Mouse (Mus musculus) forebrain, embryonic 16.5 days (tissue): ENCODE data around the gene Gstt4. TPM values are rescaled to one million over a fixed set of nuclear protein-coding genes. Genes with fewer than 3 reads are reported as not detected.
"Not testable (repeated sequence)": the region's sequence is repeated elsewhere in the genome, so short reads cannot be mapped to it uniquely, and the experiment has no call there.

Source experiments
- ATAC-seq: fragments of 200-750 bp; cut with Nextera tagmentation; 2 replicates; pipeline ENCODE4 v1.8.0; 2017; ENCODE audit warnings: mild to moderate bottlenecking, moderate library complexity
- H3K27ac ChIP-seq: fragments of 300-500 bp; sonication (generic); 2 replicates; pipeline ENCODE4 v1.5.1; 2014; ENCODE audit warnings: low read length, control low read depth
- H3K27me3 ChIP-seq: fragments of 300-500 bp; sonication (generic); replicated peaks from 2 replicates; pipeline ENCODE4 v1.6.1; 2014; ENCODE audit warnings: low read length; ENCODE audit not compliant: control insufficient read depth, insufficient read depth
- H3K36me3 ChIP-seq: fragments of 300-500 bp; sonication (generic); 2 replicates; pipeline ENCODE4 v1.6.1; 2014; ENCODE audit not compliant: control insufficient read depth, insufficient read depth
- H3K4me1 ChIP-seq: fragments of 300-500 bp; sonication (generic); replicated peaks from 2 replicates; pipeline ENCODE4 v1.6.1; 2014; ENCODE audit warnings: low read length; ENCODE audit not compliant: control insufficient read depth, insufficient read depth
- H3K4me2 ChIP-seq: fragments of 300-500 bp; sonication (generic); 2 replicates; pipeline ENCODE4 v1.6.1; 2014; ENCODE audit warnings: mild to moderate bottlenecking, low read length, control low read depth
- H3K4me3 ChIP-seq: fragments of 300-500 bp; sonication (generic); replicated peaks from 2 replicates; pipeline ENCODE4 v1.5.1; 2014; ENCODE audit warnings: mild to moderate bottlenecking, low read length, control low read depth
- H3K9ac ChIP-seq: fragments of 300-500 bp; sonication (generic); replicated peaks from 2 replicates; pipeline ENCODE4 v1.6.1; 2014; ENCODE audit warnings: low read depth, low read length, control low read depth
- H3K9me3 ChIP-seq: fragments of 300-500 bp; sonication (generic); 2 replicates; pipeline ENCODE4 v1.6.1; 2016; ENCODE audit warnings: low read length; ENCODE audit not compliant: control insufficient read depth
- WGBS: fragments of 180-500 bp; shearing (Covaris S2); extraction: QIAGEN DNeasy Blood & Tissue Kit; methylation state at CpG from one replicate; pipeline ENCODE4 v1.1.7; 2014; 5-methylcytosine and 5-hydroxymethylcytosine counted together
- polyA plus RNA-seq: library from polyadenylated mRNA; unstranded; fragments of >200 nt; fragmentation: Nextera tagmentation; extraction: Ambion mirVana; gene quantifications from 2 replicates; pipeline ENCODE4 v1.2.1, GENCODE M21; 2015

Gene Gstt4
- polyA plus RNA-seq, 1 experiment from 2014 or later = not detected

DNA sequence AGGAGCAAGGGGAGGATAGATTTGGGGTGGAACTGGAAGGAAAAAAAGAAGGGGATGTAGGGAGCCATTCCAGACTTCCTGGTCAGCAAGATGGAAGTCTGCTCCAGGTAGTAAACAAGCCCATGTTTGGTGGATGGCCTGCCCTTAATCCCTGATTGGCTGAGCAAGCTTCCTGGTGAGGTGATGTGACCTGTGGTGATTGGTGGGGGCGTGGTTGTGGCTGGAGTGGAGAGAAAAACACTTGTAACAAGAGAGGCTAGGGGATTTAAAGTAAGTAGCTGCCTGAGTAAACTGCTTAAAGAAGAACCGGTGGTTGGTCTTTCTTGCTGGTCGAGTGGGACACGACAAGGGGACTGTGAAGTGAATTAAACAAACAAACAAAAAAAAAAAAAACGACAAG, 54.6 kb downstream of the Gstt4 start:
- H3K36me3 ChIP-seq, H3K27ac ChIP-seq, H3K4me3 ChIP-seq, H3K4me2 ChIP-seq, ATAC-seq, H3K9ac ChIP-seq, H3K27me3 ChIP-seq, H3K9me3 ChIP-seq: not testable (repeated sequence)
- WGBS = 32% methylated on average over 5 of the region's 5 CpGs
- H3K4me1 ChIP-seq = peaks cover 19% of the 10 kb centered on the region

DNA sequence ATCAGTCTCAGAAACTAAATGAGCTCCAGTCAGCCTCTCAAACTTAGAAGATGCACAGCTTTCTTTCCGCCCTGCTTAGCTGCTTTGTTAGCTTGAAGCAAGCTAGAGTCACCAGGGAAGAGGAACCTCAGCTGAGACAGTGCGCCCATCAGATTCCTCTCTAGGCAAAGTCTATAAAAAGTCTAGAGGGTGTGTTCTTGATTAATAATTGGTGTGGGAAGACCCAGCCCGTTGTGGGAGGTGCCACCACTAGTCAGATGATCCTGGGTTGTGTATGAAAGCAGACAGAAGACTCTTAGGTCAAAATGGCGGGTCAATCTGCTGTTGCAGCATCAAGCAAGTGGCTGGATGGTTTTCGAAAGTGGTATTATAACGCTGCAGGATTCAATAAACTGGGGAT, 55.5 kb downstream of the Gstt4 start:
- Histone ChIP-seq H3K27me3 (no peaks in the 10 kb centered on the region), H3K4me1 (peaks cover 16% of the 10 kb centered on the region), H3K36me3 (no peaks in the 10 kb centered on the region), H3K27ac (no peak overlapping the region), H3K4me3 (no peak overlapping the region), H3K4me2 (no peak overlapping the region), H3K9ac (no peak overlapping the region), H3K9me3 (no peaks in the 10 kb centered on the region)
- 91% methylated on average over 6 of the region's 6 CpGs for WGBS
- ATAC-seq = no peak

Other genes starting within 250 kb of the Gstt4 start
- gene Ggt5, start 233.2 kb downstream of the Gstt4 start, polyA plus RNA-seq = 2.0 and 3.7 TPM in 2 replicates
- 1.2 and 1.3 TPM in 2 replicates for gene Susd2, start 178.5 kb downstream of the Gstt4 start, polyA plus RNA-seq
- 33.2 and 41.1 TPM in 2 replicates for gene Cabin1, start 58.2 kb downstream of the Gstt4 start, polyA plus RNA-seq
- 55.9 and 57.0 TPM in 2 replicates for gene Ddt, start 49.1 kb downstream of the Gstt4 start, polyA plus RNA-seq
- not detected in 2 replicates for gene Gm20441, start 41.6 kb downstream of the Gstt4 start, polyA plus RNA-seq
- gene Gstt3, start 41.1 kb downstream of the Gstt4 start, polyA plus RNA-seq = 0.77 and 1.2 TPM in 2 replicates
- 10.5 and 15.2 TPM in 2 replicates for gene Gstt1, start 24.0 kb downstream of the Gstt4 start, polyA plus RNA-seq
- gene Gstt2, start 14.9 kb upstream of the Gstt4 start, polyA plus RNA-seq = 4.0 and 4.2 TPM in 2 replicates
- gene Mif, start 37.7 kb upstream of the Gstt4 start, polyA plus RNA-seq = 1,679 and 1,753 TPM in 2 replicates
- 2.0 and 3.3 TPM in 2 replicates for gene Derl3, start 70.9 kb upstream of the Gstt4 start, polyA plus RNA-seq
- 325 and 342 TPM in 2 replicates for gene Smarcb1, start 99.1 kb upstream of the Gstt4 start, polyA plus RNA-seq
- gene Chchd10, start 110.6 kb upstream of the Gstt4 start, polyA plus RNA-seq = 21.8 and 30.7 TPM in 2 replicates
- gene Mmp11, start 114.0 kb upstream of the Gstt4 start, polyA plus RNA-seq = 22.2 and 24.3 TPM in 2 replicates
- gene Gm867, start 118.1 kb upstream of the Gstt4 start, polyA plus RNA-seq = 0.20 TPM in 1 of 2 replicates, not detected in the other
- 0.48 TPM in 1 of 2 replicates, not detected in the other for gene Vpreb3, start 120.5 kb upstream of the Gstt4 start, polyA plus RNA-seq
- not detected in 2 replicates for gene Gm5134, start 132.0 kb upstream of the Gstt4 start, polyA plus RNA-seq
- 12.1 and 12.5 TPM in 2 replicates for gene Zfp280b, start 210.1 kb upstream of the Gstt4 start, polyA plus RNA-seq